Mouse (Mus musculus) G1E (cell line): ENCODE data around the gene Hoxb1.

ENCODE experiments used
- CTCF ChIP-seq: IDR thresholded peaks from 2 replicates; pipeline ENCODE4 v1.5.1; 2012; ENCODE audit warnings: low read depth, low read length, inconsistent platforms, mixed read lengths
- GATA1 ChIP-seq: IDR thresholded peaks from 2 replicates; pipeline ENCODE4 v1.6.1; 2012; ENCODE audit warnings: borderline replicate concordance, low read length, inconsistent platforms, mixed read lengths
- GATA2 ChIP-seq: IDR thresholded peaks from 2 replicates; pipeline ENCODE4 v1.6.1; 2012; ENCODE audit warnings: low read depth, low read length, inconsistent platforms, borderline replicate concordance

GRCm38 (mm10) chr11:96374810-96375209 lies 9.3 kb downstream of the Hoxb1 start:
- TF ChIP-seq CTCF (no peak), GATA2 (no peak), GATA1 (no peak)
